9 mouse cellular contexts compared by ENCODE assay signal in genomic region chr7:45460377-45460776, GRCm38 (mm10). TPM values are rescaled to one million over a fixed set of nuclear protein-coding genes. Genes with fewer than 3 reads are reported as not detected.
A peak's percentile ranks its signal among the peaks of the same experiment; 100 is the strongest.
DNase-seq lines count a peak whose midpoint lies in the region; ATAC-seq and TF ChIP-seq lines count a peak whose summit lies in the region.
"Had no signal": no experiment of that assay in that cellular context is flagged by ENCODE, and none has a peak within 500 bp of the region (broad histone marks: within the 10 kb centered on the region; RNA-seq: fewer than 3 reads in every experiment).

No protein-coding gene starts in this region.

- H3K27ac ChIP-seq in heart, postnatal 0 days (ENCODE audit: low read depth), result peak overlapping the region; percentile 87
- peak overlapping the region; percentile 85 for H3K27ac ChIP-seq in limb, embryonic 13.5 days
- peak overlapping the region; percentile 93 for H3K27ac ChIP-seq in stomach, embryonic 16.5 days (ENCODE audit: low read length)

- H3K4me2 ChIP-seq in heart, postnatal 0 days (ENCODE audit: low read depth, low read length), result peak overlapping the region; percentile 64
- H3K4me2 ChIP-seq in limb, embryonic 13.5 days (replicated peaks), result peak overlapping the region; percentile 66
- H3K4me2 ChIP-seq in stomach, embryonic 16.5 days (ENCODE audit: low read depth, low read length), result peak overlapping the region; percentile 70

- 67% methylated on average over 7 of the region's 7 CpGs for WGBS in heart, postnatal 0 days
- WGBS in limb, embryonic 13.5 days, result 78% methylated on average over 7 of the region's 7 CpGs
- WGBS in stomach, embryonic 16.5 days, result 59% methylated on average over 7 of the region's 7 CpGs

- DNase-seq in cerebellum, adult 9-11 months, result peak; percentile 56
- no peak for DNase-seq in cerebellum, adult 8-10 months
- peak; percentile 23 for DNase-seq in MN1 (ENCODE audit: low spot score)
- no peak for DNase-seq in heart, postnatal 0 days (ENCODE audit: low spot score)
- no peak for DNase-seq in frontal cortex, adult 2 months (ENCODE audit: extremely low spot score in 1 of 2, low spot score in 1 of 2)
- DNase-seq in frontal cortex, postnatal 25 days (ENCODE audit: low spot score in 2 of 2), result no peak

- no peak for TF ChIP-seq CTCF in heart, postnatal 0 days (IDR thresholded peaks at IDR 0.05; ENCODE audit: low read depth)

- no peak overlapping the region; the same call in 1 of the 2 replicates for H3K9ac ChIP-seq in heart, postnatal 0 days (replicated peaks; ENCODE audit: low read depth, low read length)
- peak overlapping the region; percentile 59 for H3K9ac ChIP-seq in limb, embryonic 13.5 days
- H3K9ac ChIP-seq in stomach, embryonic 16.5 days (ENCODE audit: low read length), result peak overlapping the region; percentile 76

- peak overlapping the region; percentile 74 for H3K4me3 ChIP-seq in heart, postnatal 0 days (ENCODE audit: low read depth, low read length)
- peak overlapping the region; percentile 89 for H3K4me3 ChIP-seq in limb, embryonic 13.5 days
- H3K4me3 ChIP-seq in stomach, embryonic 16.5 days (replicated peaks; ENCODE audit: low read length), result peak overlapping the region; percentile 89

- ATAC-seq in heart, postnatal 0 days (ENCODE audit: insufficient read depth, low read depth), result no peak
- ATAC-seq in limb, embryonic 13.5 days (ENCODE audit: low FRiP score, low read depth), result no peak
- no peak for ATAC-seq in stomach, embryonic 16.5 days (ENCODE audit: insufficient read depth, low FRiP score)

- peaks cover 49% of the 10 kb centered on the region for H3K36me3 ChIP-seq in heart, postnatal 0 days (replicated peaks; ENCODE audit: control insufficient read depth, insufficient read depth, low read length)
- H3K36me3 ChIP-seq in limb, embryonic 13.5 days, result peaks cover 66% of the 10 kb centered on the region
- H3K36me3 ChIP-seq in stomach, embryonic 16.5 days (ENCODE audit: control insufficient read depth, insufficient read depth, low read length), result peaks cover 8% of the 10 kb centered on the region; the same call in 1 of the 2 replicates

- H3K9me3 ChIP-seq in heart, postnatal 0 days (replicated peaks; ENCODE audit: control insufficient read depth, low read length), result no peaks in the 10 kb centered on the region
- H3K9me3 ChIP-seq in limb, embryonic 13.5 days, result no peaks in the 10 kb centered on the region
- H3K9me3 ChIP-seq in stomach, embryonic 16.5 days (replicated peaks; ENCODE audit: control insufficient read depth, low read length), result no peaks in the 10 kb centered on the region

- TF ChIP-seq EP300 in heart, postnatal 0 days (IDR thresholded peaks at IDR 0.05; ENCODE audit: low read depth), result no peak

- peaks cover 21% of the 10 kb centered on the region for H3K4me1 ChIP-seq in heart, postnatal 0 days (ENCODE audit: control insufficient read depth, insufficient read depth)
- peaks cover 43% of the 10 kb centered on the region for H3K4me1 ChIP-seq in limb, embryonic 13.5 days
- peaks cover 34% of the 10 kb centered on the region for H3K4me1 ChIP-seq in stomach, embryonic 16.5 days (ENCODE audit: control insufficient read depth, insufficient read depth, low read length)

- H3K27me3 ChIP-seq in heart, postnatal 0 days (ENCODE audit: control insufficient read depth, insufficient read depth, low read length), result no peaks in the 10 kb centered on the region
- no peaks in the 10 kb centered on the region for H3K27me3 ChIP-seq in limb, embryonic 13.5 days
- H3K27me3 ChIP-seq in stomach, embryonic 16.5 days (ENCODE audit: control insufficient read depth, insufficient read depth, low read length), result no peaks in the 10 kb centered on the region

RNA-seq across cellular contexts. Expression of gene Ftl1, which starts 0.7 kb away (rescaled TPM):
- total RNA-seq in heart, postnatal 0 days (2014; rRNA removed; ENCODE audit: low replicate concordance), result 1,107 and 1,211 TPM in 2 replicates
- polyA plus RNA-seq in heart, postnatal 0 days (2015; fragmentation: Nextera tagmentation; extraction: Ambion mirVana), result 2,163 and 2,221 TPM in 2 replicates
- polyA plus RNA-seq in limb, embryonic 13.5 days (2015; fragmentation: Nextera tagmentation; extraction: Ambion mirVana), result 5,430 and 5,479 TPM in 2 replicates
- polyA plus RNA-seq in stomach, embryonic 16.5 days (2015; fragmentation: Nextera tagmentation; extraction: Ambion mirVana), result 4,462 and 4,467 TPM in 2 replicates
- 647 and 719 TPM in 2 replicates for polyA plus RNA-seq in frontal cortex, adult 2 months (2012; rRNA removed)

RNA-seq across cellular contexts. Expression of gene Bax, which starts 6.3 kb away (rescaled TPM):
- total RNA-seq in heart, postnatal 0 days (2014; rRNA removed; ENCODE audit: low replicate concordance), result 48.1 and 88.1 TPM in 2 replicates
- polyA plus RNA-seq in heart, postnatal 0 days (2015; fragmentation: Nextera tagmentation; extraction: Ambion mirVana), result 99.2 and 101 TPM in 2 replicates
- 167 and 170 TPM in 2 replicates for polyA plus RNA-seq in limb, embryonic 13.5 days (2015; fragmentation: Nextera tagmentation; extraction: Ambion mirVana)
- 116 and 142 TPM in 2 replicates for polyA plus RNA-seq in stomach, embryonic 16.5 days (2015; fragmentation: Nextera tagmentation; extraction: Ambion mirVana)
- polyA plus RNA-seq in frontal cortex, adult 2 months (2012; rRNA removed), result 108 and 110 TPM in 2 replicates

RNA-seq across cellular contexts. Expression of gene Tulp2, which starts 21.3 kb away (rescaled TPM):
- not detected in 2 replicates for total RNA-seq in heart, postnatal 0 days (2014; rRNA removed; ENCODE audit: low replicate concordance)
- polyA plus RNA-seq in heart, postnatal 0 days (2015; fragmentation: Nextera tagmentation; extraction: Ambion mirVana), result 0.15 and 0.20 TPM in 2 replicates
- polyA plus RNA-seq in limb, embryonic 13.5 days (2015; fragmentation: Nextera tagmentation; extraction: Ambion mirVana), result 1.0 and 1.2 TPM in 2 replicates
- 1.4 and 1.5 TPM in 2 replicates for polyA plus RNA-seq in stomach, embryonic 16.5 days (2015; fragmentation: Nextera tagmentation; extraction: Ambion mirVana)
- polyA plus RNA-seq in frontal cortex, adult 2 months (2012; rRNA removed), result 0.12 and 0.17 TPM in 2 replicates
- total RNA-seq: heart, postnatal 14 days had no signal

RNA-seq across cellular contexts. Expression of gene Ruvbl2, which starts 22.5 kb away (rescaled TPM):
- 76.9 and 106 TPM in 2 replicates for total RNA-seq in heart, postnatal 0 days (2014; rRNA removed; ENCODE audit: low replicate concordance)
- 31.0 and 34.2 TPM in 2 replicates for polyA plus RNA-seq in heart, postnatal 0 days (2015; fragmentation: Nextera tagmentation; extraction: Ambion mirVana)
- 142 and 144 TPM in 2 replicates for polyA plus RNA-seq in limb, embryonic 13.5 days (2015; fragmentation: Nextera tagmentation; extraction: Ambion mirVana)
- 115 and 118 TPM in 2 replicates for polyA plus RNA-seq in stomach, embryonic 16.5 days (2015; fragmentation: Nextera tagmentation; extraction: Ambion mirVana)
- 46.9 and 47.2 TPM in 2 replicates for polyA plus RNA-seq in frontal cortex, adult 2 months (2012; rRNA removed)

RNA-seq across cellular contexts. Expression of gene Gys1, which starts 25.7 kb away (rescaled TPM):
- total RNA-seq in heart, postnatal 0 days (2014; rRNA removed; ENCODE audit: low replicate concordance), result 109 and 123 TPM in 2 replicates
- 68.3 and 70.4 TPM in 2 replicates for polyA plus RNA-seq in heart, postnatal 0 days (2015; fragmentation: Nextera tagmentation; extraction: Ambion mirVana)
- 41.7 and 45.9 TPM in 2 replicates for polyA plus RNA-seq in limb, embryonic 13.5 days (2015; fragmentation: Nextera tagmentation; extraction: Ambion mirVana)
- 46.3 and 47.3 TPM in 2 replicates for polyA plus RNA-seq in stomach, embryonic 16.5 days (2015; fragmentation: Nextera tagmentation; extraction: Ambion mirVana)
- polyA plus RNA-seq in frontal cortex, adult 2 months (2012; rRNA removed), result 20.5 and 20.9 TPM in 2 replicates

Comparison
In these comparisons a context has a peak if more than half of its experiments do, and no peak if none do; other contexts are left out.
1. DNase-seq: peak in cerebellum, adult 9-11 months (single experiment) and MN1 (single experiment); none in cerebellum, adult 8-10 months (single experiment), heart, postnatal 0 days (single experiment), frontal cortex, adult 2 months (0 of 2) and frontal cortex, postnatal 25 days (0 of 2).
2. Peak in every context shown above with its lines, with median percentiles within 50 percentile points of each other: H3K27ac ChIP-seq, H3K4me2 ChIP-seq and H3K4me3 ChIP-seq.